Mouse (Mus musculus): Measurements from ENCODE around the gene Trim8. TPM values are rescaled to one million over a fixed set of nuclear protein-coding genes. Genes with fewer than 3 reads are reported as not detected.

Gene Trim8
- total and polyA plus RNA-seq, 3 experiments: 4.4 to 24.9 (median 12.0) TPM

DNA sequence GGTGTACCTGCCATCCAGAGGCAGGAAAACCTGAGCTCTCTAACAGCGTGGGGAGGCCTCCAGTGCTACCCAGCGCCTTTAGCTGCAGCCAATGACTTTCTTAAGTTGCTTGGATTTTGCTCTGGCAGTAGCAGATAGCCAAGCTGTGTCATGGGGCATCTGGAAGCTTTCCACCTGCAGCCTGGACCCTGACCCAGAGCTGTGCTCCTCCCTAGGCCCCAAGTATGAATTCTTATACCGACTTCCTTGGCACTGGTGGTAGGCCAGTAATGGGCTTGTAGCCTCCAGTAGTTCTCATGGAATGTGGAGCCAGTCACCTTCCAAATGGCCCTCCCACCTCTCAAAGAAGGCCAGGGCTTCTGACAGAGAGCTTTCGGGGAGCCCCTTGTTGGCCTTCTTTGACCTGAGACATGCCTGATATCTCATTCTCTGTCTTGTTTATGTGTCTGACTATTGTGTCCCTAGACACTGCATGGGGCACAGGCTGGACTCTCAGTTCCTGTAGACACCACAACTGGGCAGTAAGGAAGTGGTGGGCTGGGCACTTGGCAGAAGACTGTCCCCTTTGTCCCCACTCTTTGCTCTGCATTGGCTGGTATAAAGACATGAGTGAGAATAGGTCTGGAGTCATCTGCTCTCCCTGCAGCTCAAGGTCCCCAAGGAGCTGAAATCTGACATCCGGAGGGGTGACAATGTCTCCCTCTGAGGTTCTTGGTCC, 45.3 kb upstream of the Trim8 start:
- Histone ChIP-seq H3K9me3 (replicated peaks; ENCODE audit: low read length) (no peaks in the 10 kb centered on the region), H3K4me3 (replicated peaks in 1 of 3; ENCODE audit: low read depth in 2 of 3, low read length in 2 of 3, poor library complexity in 1 of 3) (no peak overlapping the region), H3K36me3 (replicated peaks in 1 of 2; ENCODE audit: control insufficient read depth in 1 of 2, insufficient read depth in 1 of 2, low read length in 1 of 2) (peaks cover 32 to 98% of the 10 kb centered on the region in 2 experiments), H3K27ac (ENCODE audit: insufficient read depth, low read depth) (no peak overlapping the region), H3K27me3 (replicated peaks) (no peaks in the 10 kb centered on the region), H3K4me2 (ENCODE audit: insufficient read depth, low read depth, poor library complexity, severe bottlenecking) (no peak overlapping the region), H3K4me1 (ENCODE audit: control insufficient read depth in 1 of 2, insufficient read depth in 2 of 2) (peaks cover 8 to 26% of the 10 kb centered on the region in 2 experiments; a peak in 3 of 4 replicates), H3K79me2 (replicated peaks; ENCODE audit: control insufficient read depth, extremely low read depth, insufficient read depth, poor library complexity, severe bottlenecking) (no peaks in the 10 kb centered on the region), H3K9ac (ENCODE audit: insufficient read depth, low read depth) (no peak overlapping the region)
- no peak for TF ChIP-seq GABPA (IDR thresholded peaks at IDR 0.05; ENCODE audit: insufficient replicate concordance, low read depth, low read length)
- no peak for TF ChIP-seq BHLHE40 (IDR thresholded peaks at IDR 0.05; ENCODE audit: low read depth, low read length)
- no peak for TF ChIP-seq ZMIZ1 (IDR thresholded peaks at IDR 0.05; ENCODE audit: low read depth, low read length)
- no peak for TF ChIP-seq SIN3A (IDR thresholded peaks at IDR 0.05; ENCODE audit: low read length)
- TF ChIP-seq USF1 (IDR thresholded peaks at IDR 0.05; ENCODE audit: low read depth, low read length): no peak
- no peak for TF ChIP-seq ETS1 (conservative IDR thresholded peaks at IDR 0.05; ENCODE audit: low read depth, low read length)
- no peak for TF ChIP-seq CHD2 (IDR thresholded peaks at IDR 0.05; ENCODE audit: low read length)
- no peak for TF ChIP-seq MYC (IDR thresholded peaks at IDR 0.05; ENCODE audit: low read depth, low read length)
- dilution Hi-C loops (cut with MboI; ENCODE audit: extremely low pct_ligation_motif_present, extremely low pct_unique_long_range_greater_than_20kb, low sequenced_read_pairs): no loop called here
- in situ Hi-C loops (cut with MboI; ENCODE audit: low pct_ligation_motif_present, low pct_unique_long_range_greater_than_20kb, low sequenced_read_pairs): no loop called here
- no peak for DNase-seq (ENCODE audit: extremely low read depth)

DNA sequence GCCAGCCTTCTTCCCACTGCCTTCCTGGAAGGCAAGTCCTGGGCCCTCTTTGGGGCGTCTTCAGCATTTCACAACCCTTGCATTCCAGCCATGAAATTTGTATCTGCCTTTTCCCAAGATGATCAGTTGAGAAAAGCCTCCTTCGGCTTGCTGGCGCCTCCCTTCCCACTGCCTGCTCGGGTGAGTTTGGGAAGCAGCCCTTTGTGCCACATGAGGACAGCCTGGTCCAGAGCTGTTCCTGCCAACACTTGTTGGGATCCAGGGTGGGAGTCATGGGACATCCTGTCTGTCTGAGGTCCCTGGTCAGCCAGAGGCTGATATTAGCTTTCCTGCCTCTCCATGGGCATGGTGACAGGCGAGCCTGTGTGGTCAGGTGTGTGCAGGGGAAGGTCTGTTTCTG, 43.7 kb upstream of the Trim8 start:
- Histone ChIP-seq H3K4me2 (ENCODE audit: insufficient read depth, low read depth, poor library complexity, severe bottlenecking) (no peak overlapping the region), H3K9ac (ENCODE audit: insufficient read depth, low read depth) (no peak overlapping the region), H3K27ac (ENCODE audit: insufficient read depth, low read depth) (no peak overlapping the region), H3K9me3 (replicated peaks; ENCODE audit: low read length) (no peaks in the 10 kb centered on the region), H3K4me3 (replicated peaks in 1 of 3; ENCODE audit: low read depth in 2 of 3, low read length in 2 of 3, poor library complexity in 1 of 3) (no peak overlapping the region), H3K36me3 (replicated peaks in 1 of 2; ENCODE audit: control insufficient read depth in 1 of 2, insufficient read depth in 1 of 2, low read length in 1 of 2) (peaks cover 29 to 93% of the 10 kb centered on the region in 2 experiments), H3K4me1 (ENCODE audit: control insufficient read depth in 1 of 2, insufficient read depth in 2 of 2) (peaks cover 8 to 28% of the 10 kb centered on the region in 2 experiments; a peak in 3 of 4 replicates), H3K27me3 (replicated peaks) (no peaks in the 10 kb centered on the region), H3K79me2 (replicated peaks; ENCODE audit: control insufficient read depth, extremely low read depth, insufficient read depth, poor library complexity, severe bottlenecking) (no peaks in the 10 kb centered on the region)
- DNase-seq (ENCODE audit: extremely low read depth): no peak
- no peak for TF ChIP-seq TBP (conservative IDR thresholded peaks at IDR 0.05; ENCODE audit: low read depth, low read length)
- TF ChIP-seq KAT2A (IDR thresholded peaks at IDR 0.05; ENCODE audit: insufficient replicate concordance, low read length): no peak
- no peak for TF ChIP-seq NRF1 (IDR thresholded peaks at IDR 0.05; ENCODE audit: low read depth, low read length)
- TF ChIP-seq USF2 (conservative IDR thresholded peaks at IDR 0.05; ENCODE audit: low read depth, low read length): no peak
- TF ChIP-seq CHD1 (IDR thresholded peaks at IDR 0.05; ENCODE audit: low read depth, low read length): no peak
- TF ChIP-seq MEF2A (IDR thresholded peaks at IDR 0.05; ENCODE audit: borderline replicate concordance, low read depth, low read length): no peak
- in situ Hi-C loops (cut with MboI; ENCODE audit: low pct_ligation_motif_present, low pct_unique_long_range_greater_than_20kb, low sequenced_read_pairs) (no loop called here), dilution Hi-C loops (cut with MboI; ENCODE audit: extremely low pct_ligation_motif_present, extremely low pct_unique_long_range_greater_than_20kb, low sequenced_read_pairs) (no loop called here)
